Mouse (Mus musculus) left cerebral cortex, adult 9 months (tissue): ENCODE results near the gene Nsun3.

Experiments
- DNase-seq, 2 experiments: peaks; one replicate each; pipeline ENCODE4 v3.0.0; 2022; ENCODE audit warnings: low spot score in 2 of 2

Nsun3 gene

DNA sequence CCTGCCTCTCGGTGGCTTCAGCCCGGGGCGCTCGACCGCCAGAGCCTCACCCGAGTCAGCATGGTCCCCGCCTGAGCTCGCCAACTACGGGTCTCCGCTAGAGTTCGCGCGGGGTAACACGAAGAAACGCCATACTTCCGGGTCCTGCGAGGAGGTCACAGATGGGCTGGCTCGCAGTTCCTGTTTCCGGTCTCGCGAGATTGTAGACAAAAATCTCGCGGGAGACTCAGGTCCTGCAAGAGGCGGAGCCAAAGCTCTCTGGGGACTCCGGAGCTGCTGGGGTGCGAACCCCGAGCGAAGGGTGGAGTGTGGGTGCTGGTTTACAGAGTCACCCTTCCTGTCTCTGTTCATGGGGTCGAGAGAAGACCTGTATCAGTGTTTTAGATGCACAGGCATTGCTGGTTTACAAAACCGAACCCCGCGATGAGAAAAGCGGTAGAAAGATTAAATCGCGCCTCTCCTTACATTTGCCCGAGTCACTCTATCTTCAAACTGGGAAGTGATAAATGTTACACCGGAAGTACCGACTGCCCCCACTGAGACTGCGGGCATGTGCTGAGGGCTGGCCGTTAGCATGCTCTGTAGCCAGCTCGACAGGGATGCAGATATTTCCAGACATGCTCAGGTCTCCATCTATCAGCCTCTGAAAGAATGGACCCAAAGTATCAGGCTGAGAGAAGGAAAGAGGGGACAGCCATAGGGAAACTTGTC, at the start of gene Nsun3:
Gene Nsun3, minus strand, starts transcription at position 198 of the 711 bp plus-strand sequence.
- DNase-seq: peak; percentile 87 to 94

- DNase-seq: no peak
Observed at GRCm38 (mm10) chr16:62834016-62834735, 47.6 kb upstream of the Nsun3 start.

DNA sequence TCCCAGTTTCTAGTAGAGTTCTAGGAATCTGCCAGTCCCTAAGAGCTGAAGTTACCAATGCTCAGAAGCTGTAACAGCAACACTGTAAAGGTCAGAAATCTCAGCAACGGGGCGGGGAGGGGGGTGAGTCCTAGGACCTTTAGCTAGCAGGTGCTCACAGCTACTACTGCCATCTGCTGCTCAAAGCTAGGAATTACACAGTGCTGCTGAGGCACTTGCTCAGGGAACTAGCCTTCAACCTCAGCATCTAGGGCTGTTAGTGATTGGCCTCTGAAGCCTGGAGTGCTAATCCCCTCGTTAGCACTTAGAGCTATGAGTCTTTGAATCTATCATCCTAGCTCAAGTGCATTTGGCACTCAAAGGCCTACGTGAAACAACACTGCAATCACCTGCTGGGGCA, 45.9 kb upstream of the Nsun3 start:
- DNase-seq: no peak

- no peak for DNase-seq
Observed at GRCm38 (mm10) chr16:62832027-62832426, 45.4 kb upstream of the Nsun3 start.

- DNase-seq: no peak
Observed at GRCm38 (mm10) chr16:62826156-62827001, 39.8 kb upstream of the Nsun3 start.

- DNase-seq: no peak
Observed at GRCm38 (mm10) chr16:62822472-62822871, 35.9 kb upstream of the Nsun3 start.

DNA sequence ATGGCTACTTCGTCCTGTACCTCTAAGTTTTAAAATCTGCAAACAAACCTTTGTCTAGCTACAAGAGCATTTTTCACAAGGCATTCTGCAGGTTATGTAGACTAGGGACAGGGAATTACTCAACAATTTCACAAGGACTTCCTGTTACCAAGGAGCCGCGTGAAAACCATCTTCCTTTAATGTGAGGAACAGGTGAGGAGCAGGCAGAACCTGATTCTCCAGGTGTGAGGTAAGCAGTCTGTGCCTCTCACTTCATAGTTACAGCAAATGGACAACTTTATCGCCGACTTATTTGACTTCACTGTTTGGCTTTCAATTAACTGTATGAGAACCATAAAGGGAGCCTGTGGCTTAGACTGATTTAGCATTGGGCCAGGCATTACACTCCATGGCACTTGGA, 27.9 kb upstream of the Nsun3 start, which contains the start of gene Stx19:
Gene Stx19, plus strand, starts transcription at position 186 of the 400 bp plus-strand sequence.
- DNase-seq: no peak

DNA sequence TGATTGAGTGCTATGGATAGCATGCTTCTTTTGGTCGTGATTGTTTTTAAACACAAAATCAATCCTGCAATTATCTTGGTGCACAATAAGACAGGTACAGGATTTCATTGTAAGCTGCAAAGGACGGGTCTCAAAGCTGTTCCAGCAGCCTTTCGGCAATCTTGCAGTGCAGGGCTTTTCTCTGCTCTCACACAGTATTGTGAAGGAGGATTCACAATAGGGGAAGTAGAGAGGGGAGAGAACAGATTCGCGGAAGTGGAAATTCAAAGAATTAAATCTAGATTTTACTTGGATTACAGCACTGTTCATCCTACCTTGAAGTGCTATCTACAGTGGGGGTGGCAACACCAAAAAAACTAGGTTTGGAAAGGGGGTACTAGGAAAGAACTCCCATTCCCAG, 27.2 kb upstream of the Nsun3 start:
- DNase-seq: no peak

- no peak for DNase-seq
Observed at GRCm38 (mm10) chr16:62810855-62811254, 24.2 kb upstream of the Nsun3 start.

- DNase-seq: no peak
Observed at GRCm38 (mm10) chr16:62807249-62807979, 20.8 kb upstream of the Nsun3 start.

- no peak for DNase-seq
Observed at GRCm38 (mm10) chr16:62804621-62805020, 18.0 kb upstream of the Nsun3 start.

DNA sequence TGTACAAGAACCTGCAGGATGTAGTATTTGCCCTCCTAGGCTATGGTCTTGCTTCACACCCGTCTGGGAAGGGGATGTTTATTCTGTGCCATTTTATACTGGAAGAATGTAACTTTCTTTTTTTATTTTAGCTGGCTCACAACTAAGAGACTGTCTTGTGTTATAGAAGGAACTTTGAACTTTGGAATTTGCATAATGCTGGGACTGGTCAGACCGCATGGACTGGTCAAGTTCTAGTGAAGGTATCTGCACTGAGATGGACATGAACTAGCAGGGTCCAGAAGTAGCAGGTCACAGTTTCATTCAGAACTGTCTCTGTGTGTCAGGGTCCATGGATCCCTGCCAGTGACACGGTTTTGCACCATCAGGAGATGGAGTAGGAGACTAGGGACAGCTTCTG, 13.2 kb upstream of the Nsun3 start:
- DNase-seq: no peak

DNA sequence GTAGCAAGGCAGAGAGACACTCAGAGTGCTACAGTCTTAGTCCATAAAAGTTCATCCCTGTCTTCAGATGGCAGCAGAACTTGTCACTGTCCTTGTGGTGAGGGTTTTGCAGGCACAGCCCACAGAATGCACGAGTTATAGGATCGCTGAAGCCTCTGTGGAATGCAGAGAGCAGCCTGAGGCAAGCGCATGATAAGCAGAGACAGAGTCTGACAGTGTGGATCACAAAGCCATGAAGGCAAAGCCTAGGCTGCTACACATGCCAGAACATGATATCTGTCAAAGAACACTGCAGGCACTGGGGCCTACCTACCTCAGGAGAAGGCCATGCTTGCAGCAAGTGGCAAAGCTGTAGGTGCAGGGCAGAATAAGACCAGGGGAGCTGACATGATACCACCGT, 12.8 kb upstream of the Nsun3 start:
- DNase-seq: no peak

- no peak for DNase-seq
Observed at GRCm38 (mm10) chr16:62798808-62799207, 12.2 kb upstream of the Nsun3 start.

DNA sequence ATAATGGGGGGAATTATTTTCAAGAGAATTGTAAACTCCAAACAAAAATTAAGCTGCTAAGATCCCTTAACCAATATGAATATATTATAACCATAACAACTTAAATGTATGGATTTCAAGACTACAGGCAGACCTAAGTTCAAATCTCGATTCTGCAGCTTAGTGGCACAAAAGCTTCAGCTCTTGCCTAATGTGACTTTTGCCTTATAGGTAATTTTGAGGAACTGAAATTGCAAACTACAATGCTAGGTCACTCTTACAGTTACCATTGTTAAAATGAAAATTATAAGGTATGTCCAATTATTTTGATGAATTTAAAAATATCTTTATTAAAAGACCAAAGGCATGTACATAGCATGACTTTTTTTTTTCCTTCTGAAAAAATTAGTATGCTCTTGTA, 10.0 kb upstream of the Nsun3 start:
- no peak for DNase-seq

DNA sequence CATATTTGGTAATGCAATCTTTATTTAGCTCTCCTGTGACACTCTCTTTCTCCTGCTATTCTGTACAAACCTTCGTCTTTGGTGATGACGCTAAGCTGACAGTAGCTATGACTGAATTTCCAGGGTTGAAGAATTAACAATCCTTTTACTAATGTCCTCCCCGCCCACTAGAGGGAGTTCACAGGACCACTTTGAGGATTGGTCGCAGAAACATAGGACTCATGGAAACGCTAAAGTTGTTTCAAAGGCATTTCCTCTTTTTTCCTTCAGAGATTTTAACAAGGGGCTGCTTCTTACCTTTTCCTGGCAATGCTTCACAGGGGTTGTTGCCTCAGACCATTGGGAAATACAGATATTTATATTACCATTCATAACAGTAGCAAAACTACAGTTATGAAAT, 4.4 kb downstream of the Nsun3 start:
- DNase-seq: no peak

GRCm38 (mm10) chr16:62778282-62778681, 8.3 kb downstream of the Nsun3 start:
- no peak for DNase-seq

GRCm38 (mm10) chr16:62776034-62776433, 10.6 kb downstream of the Nsun3 start:
- no peak for DNase-seq

- DNase-seq: no peak
Observed at GRCm38 (mm10) chr16:62773462-62773861, 13.2 kb downstream of the Nsun3 start.

DNA sequence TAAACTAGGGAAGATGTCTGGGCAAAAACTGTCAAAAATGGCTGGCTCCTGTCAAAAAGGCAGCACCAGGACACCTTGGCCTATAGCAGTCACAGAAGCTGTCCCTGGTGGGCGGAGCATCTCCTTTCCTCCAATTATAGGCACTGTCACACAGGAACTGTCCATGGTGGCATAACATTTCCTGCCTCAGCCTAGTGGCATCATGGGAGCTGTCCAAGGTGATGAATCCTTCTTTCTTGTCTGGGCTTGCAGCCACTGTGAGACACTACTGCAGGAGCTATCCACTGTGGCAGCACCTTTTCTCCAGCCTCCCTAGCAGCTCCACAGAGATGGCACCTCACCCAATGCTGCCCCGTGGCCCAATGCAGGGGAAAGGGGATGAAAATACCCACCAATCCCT, 28.3 kb downstream of the Nsun3 start:
- no peak for DNase-seq

DNA sequence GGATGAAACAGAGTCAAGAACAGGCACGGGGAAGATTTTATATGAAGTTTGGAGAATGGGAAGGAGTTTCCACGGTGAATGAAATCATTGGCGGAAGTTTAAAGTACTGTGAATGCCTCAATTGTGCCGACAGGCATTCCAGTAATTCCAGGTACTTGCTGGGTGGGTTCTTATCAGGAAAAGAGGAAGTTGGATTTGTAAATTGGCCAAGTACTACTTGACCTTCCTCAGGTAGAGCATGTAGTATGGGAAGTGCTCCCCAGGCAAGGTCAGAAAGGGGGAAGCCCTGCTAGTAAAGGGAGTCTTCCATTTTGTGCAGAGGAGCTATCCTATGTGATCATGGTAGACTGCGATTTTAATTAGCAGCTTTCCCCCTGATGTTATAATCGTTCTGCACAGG, 31.3 kb downstream of the Nsun3 start:
- DNase-seq: no peak

GRCm38 (mm10) chr16:62753597-62753996, 33.0 kb downstream of the Nsun3 start:
- DNase-seq: no peak
